Mouse (Mus musculus) erythroblast, embryonic 14.5 days (primary cell): ENCODE data around the gene Fam219a.

Source experiments
- GATA1 ChIP-seq: IDR thresholded peaks from 2 replicates; pipeline ENCODE4 v1.6.1; 2012; ENCODE audit warnings: low read length, inconsistent platforms, mixed read lengths
- TAL1 ChIP-seq: IDR thresholded peaks from 3 replicates; pipeline ENCODE4 v1.6.1; 2012; ENCODE audit warnings: low read length, inconsistent platforms, mixed read lengths

DNA sequence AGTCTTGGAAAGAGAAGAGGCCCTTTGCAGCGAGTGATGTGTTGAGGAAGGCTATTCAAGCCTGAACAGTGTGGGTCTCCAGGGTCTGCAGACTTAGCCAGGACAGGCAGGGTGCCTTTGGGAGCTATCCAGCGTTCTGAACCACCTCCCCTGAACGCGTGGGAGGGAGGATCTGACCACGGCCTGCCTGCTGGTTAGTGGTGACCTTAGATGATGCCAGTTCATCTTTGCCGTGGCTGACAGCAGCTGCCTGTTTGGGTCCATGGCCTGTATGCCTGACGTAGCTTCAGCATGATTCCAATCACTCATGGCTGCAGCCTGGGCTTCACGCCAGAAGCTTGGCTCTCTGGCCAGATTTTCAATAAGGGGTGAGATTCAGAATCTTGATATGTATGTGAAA lies 23.4 kb downstream of the Fam219a start:
- TF ChIP-seq GATA1: no peak
- no peak for TF ChIP-seq TAL1
